Mouse (Mus musculus) spleen, adult 2 months (tissue): ENCODE measurements around the gene Arid1b.

Source experiments
- CTCF ChIP-seq: fragments of 200-500 bp; IDR thresholded peaks from 2 replicates; pipeline ENCODE4 v1.5.1; 2011; ENCODE audit warnings: mild to moderate bottlenecking, inconsistent platforms; ENCODE audit not compliant: insufficient read depth, insufficient read length, insufficient replicate concordance; ENCODE audit errors: extremely low read depth
- POLR2A ChIP-seq: fragments of 200-500 bp; IDR thresholded peaks from 2 replicates; pipeline ENCODE4 v1.6.1; 2011; ENCODE audit warnings: low read depth, low read length, inconsistent platforms

DNA sequence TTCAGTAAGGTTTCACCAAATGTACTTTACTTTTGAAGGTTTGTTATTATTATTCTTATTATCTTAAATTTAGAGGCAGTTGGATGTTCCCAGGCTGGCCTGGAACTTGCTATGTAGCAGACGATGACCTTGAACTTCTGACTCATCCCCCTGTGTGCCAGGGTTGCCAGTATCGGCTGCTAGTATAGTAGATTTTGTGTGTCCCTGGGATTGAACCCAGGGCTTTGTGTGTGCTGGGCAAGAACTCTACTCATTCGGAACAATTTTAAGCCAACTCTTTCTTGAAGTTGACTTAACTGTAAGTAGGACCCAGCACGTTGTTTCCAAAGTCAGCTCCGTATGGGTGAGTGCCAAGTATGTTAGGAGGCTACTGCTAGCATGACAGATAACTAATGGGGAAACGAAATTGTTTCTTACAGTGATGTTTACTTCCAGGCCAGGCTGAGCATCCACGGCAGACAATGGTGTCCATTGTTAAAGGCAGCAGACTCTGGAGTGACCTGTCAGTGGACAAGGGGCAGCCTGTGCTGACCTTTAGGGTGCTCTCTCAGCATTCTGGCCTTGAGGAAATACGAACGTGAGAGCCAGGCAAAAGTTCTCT lies 7.5 kb downstream of the Arid1b start:
- no peak for TF ChIP-seq CTCF
- no peak for TF ChIP-seq POLR2A
